Mouse (Mus musculus): ENCODE data around the gene Tsc1. TPM values are rescaled to one million over a fixed set of nuclear protein-coding genes. Genes with fewer than 3 reads are reported as not detected.

Gene Tsc1
- polyA plus RNA-seq, 1 experiment from 2014 or later, result 16.7 TPM

- 2% methylated on average over 53 of the region's 53 CpGs for WGBS
Measured at GRCm38 (mm10) chr2:28699361-28700335, 58.6 kb downstream of the Tsc1 start, which contains the start of the genes Spaca9 and Ak8. TSS of gene Spaca9 (minus strand) at chr2:28699727. TSS of gene Ak8 (plus strand) at chr2:28700164.

GRCm38 (mm10) chr2:28701646-28702262 lies 60.7 kb downstream of the Tsc1 start:
- H3K9ac ChIP-seq, result no peak overlapping the region
- H3K27me3 ChIP-seq (replicated peaks), result peaks cover 13% of the 10 kb centered on the region; the same call in 1 of the 2 replicates
- no peak overlapping the region for H3K4me2 ChIP-seq
- 54% methylated on average over 8 of the region's 8 CpGs for WGBS
- H3K27ac ChIP-seq (ENCODE audit: poor library complexity, severe bottlenecking), result no peak overlapping the region
- peaks cover 10% of the 10 kb centered on the region for H3K4me1 ChIP-seq (replicated peaks)
- H3K4me3 ChIP-seq, result no peak overlapping the region
- ATAC-seq (ENCODE audit: insufficient number of reproducible peaks, low FRiP score), result peak; percentile 68
- H3K36me3 ChIP-seq, result no peaks in the 10 kb centered on the region
- H3K9me3 ChIP-seq (replicated peaks), result no peaks in the 10 kb centered on the region

More at GRCm38 (mm10) chr2:28699361-28700335, 58.6 kb downstream of the Tsc1 start, which contains the start of the genes Spaca9 and Ak8:
- Histone ChIP-seq H3K9me3 (replicated peaks) (no peaks in the 10 kb centered on the region), H3K27me3 (replicated peaks) (peaks cover 13% of the 10 kb centered on the region; the same call in 1 of the 2 replicates), H3K9ac (peak within 1 kb of the TSS; percentile 66), H3K27ac (ENCODE audit: poor library complexity, severe bottlenecking) (peak within 1 kb of the TSS; percentile 31; the same call in 1 of the 2 replicates), H3K4me2 (peak within 1 kb of the TSS; percentile 91), H3K4me1 (replicated peaks) (peaks cover 10% of the 10 kb centered on the region), H3K36me3 (no peaks in the 10 kb centered on the region), H3K4me3 (peak within 1 kb of the TSS; percentile 62)
- ATAC-seq (ENCODE audit: insufficient number of reproducible peaks, low FRiP score), result peak; percentile 87

DNA sequence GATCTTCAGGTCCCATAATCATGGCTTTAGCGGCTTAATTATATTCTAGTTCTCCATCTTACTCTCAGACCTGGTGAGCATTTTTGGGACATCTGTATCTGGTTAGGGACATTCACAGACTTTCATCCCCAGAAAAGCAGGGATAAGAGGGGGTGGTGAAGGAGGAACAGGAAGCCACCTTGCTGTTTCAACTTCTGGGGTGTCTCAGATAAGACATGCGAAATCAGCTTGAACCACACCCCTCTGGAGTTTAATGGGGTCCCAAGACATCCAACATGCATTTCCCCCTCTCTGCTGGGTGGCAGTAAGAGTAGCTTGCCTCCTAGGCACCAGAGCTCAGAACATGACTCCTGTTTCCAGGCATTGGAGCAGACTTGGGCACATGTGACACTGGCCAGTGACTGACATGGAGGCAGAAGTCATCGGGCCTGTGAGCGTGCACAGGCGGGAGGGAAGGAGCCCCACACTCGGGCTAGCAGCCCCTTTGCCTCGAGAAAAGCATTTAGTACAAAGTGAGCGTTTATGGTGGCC lies 65.1 kb downstream of the Tsc1 start:
- H3K9ac ChIP-seq, result no peak overlapping the region
- no peak overlapping the region for H3K27ac ChIP-seq (ENCODE audit: poor library complexity, severe bottlenecking)
- 70% methylated on average over 8 of the region's 8 CpGs for WGBS
- no peaks in the 10 kb centered on the region for H3K9me3 ChIP-seq (replicated peaks)
- H3K4me2 ChIP-seq, result no peak overlapping the region
- no peaks in the 10 kb centered on the region for H3K36me3 ChIP-seq
- no peaks in the 10 kb centered on the region for H3K4me1 ChIP-seq (replicated peaks)
- peaks cover 15% of the 10 kb centered on the region; the same call in 1 of the 2 replicates for H3K27me3 ChIP-seq (replicated peaks)
- no peak for ATAC-seq (ENCODE audit: insufficient number of reproducible peaks, low FRiP score)
- no peak overlapping the region for H3K4me3 ChIP-seq

DNA sequence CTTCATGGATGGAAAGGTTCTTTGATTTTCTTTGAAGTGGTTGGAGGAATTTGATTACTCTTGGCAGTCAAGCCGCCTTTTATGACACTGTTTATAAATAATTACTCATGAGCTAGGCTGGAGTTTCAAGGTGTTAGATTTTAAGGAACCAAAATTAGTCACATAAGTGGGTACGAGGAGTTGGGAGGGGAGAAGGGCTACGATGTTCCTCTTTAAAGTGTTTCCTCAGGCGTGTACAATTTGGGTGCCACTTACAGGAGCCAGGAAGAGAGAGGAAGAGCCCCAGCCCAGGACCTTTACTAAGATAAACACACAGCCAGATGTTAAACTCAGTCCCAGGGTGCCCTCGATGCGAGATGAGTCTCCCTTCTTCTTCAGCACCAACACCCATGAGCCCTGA lies 65.8 kb downstream of the Tsc1 start:
- ATAC-seq (ENCODE audit: insufficient number of reproducible peaks, low FRiP score), result no peak
- Histone ChIP-seq H3K9ac (no peak overlapping the region), H3K9me3 (replicated peaks) (no peaks in the 10 kb centered on the region), H3K4me2 (no peak overlapping the region), H3K36me3 (no peaks in the 10 kb centered on the region), H3K27me3 (replicated peaks) (peaks cover 12% of the 10 kb centered on the region; the same call in 1 of the 2 replicates), H3K27ac (ENCODE audit: poor library complexity, severe bottlenecking) (no peak overlapping the region), H3K4me3 (no peak overlapping the region), H3K4me1 (replicated peaks) (no peaks in the 10 kb centered on the region)
- WGBS, result 64% methylated on average over 6 of the region's 6 CpGs

GRCm38 (mm10) chr2:28713036-28713435 lies 72.0 kb downstream of the Tsc1 start:
- Histone ChIP-seq H3K4me3 (no peak overlapping the region), H3K27me3 (replicated peaks) (0 out of 2 replicates have a peak, but pooled peaks cover 11% of the 10 kb centered on the region), H3K27ac (ENCODE audit: poor library complexity, severe bottlenecking) (no peak overlapping the region), H3K36me3 (no peaks in the 10 kb centered on the region), H3K4me1 (replicated peaks) (peaks cover 3% of the 10 kb centered on the region), H3K9ac (no peak overlapping the region), H3K4me2 (no peak overlapping the region), H3K9me3 (replicated peaks) (no peaks in the 10 kb centered on the region)
- no peak for ATAC-seq (ENCODE audit: insufficient number of reproducible peaks, low FRiP score)
- WGBS, result 80% methylated on average over 8 of the region's 8 CpGs

DNA sequence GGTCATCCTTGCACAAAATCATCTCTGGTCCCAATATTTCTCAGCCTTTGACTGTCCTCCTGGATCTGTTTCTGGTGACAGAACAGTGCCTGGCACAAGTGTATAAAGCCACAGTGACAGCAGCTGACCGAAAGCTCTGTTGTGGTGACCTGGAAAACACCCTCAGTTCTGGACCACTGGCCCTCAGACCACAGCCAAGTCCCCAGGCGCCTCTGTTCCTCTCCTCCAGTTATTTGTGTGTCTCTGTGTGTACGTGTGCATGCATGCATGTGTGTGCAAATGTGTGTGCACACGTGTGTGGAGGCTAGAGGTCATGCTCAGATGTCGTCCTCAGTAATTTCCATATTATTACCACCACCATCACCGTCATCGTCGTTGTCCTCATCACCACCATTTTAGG lies 81.4 kb downstream of the Tsc1 start:
- Histone ChIP-seq H3K4me2 (no peak overlapping the region), H3K9me3 (replicated peaks) (no peaks in the 10 kb centered on the region), H3K4me3 (no peak overlapping the region), H3K4me1 (replicated peaks) (0 out of 2 replicates have a peak, but pooled peaks cover 5% of the 10 kb centered on the region), H3K27ac (ENCODE audit: poor library complexity, severe bottlenecking) (no peak overlapping the region), H3K36me3 (no peaks in the 10 kb centered on the region), H3K9ac (no peak overlapping the region), H3K27me3 (replicated peaks) (peaks cover 12% of the 10 kb centered on the region; the same call in 1 of the 2 replicates)
- 86% methylated on average over 8 of the region's 8 CpGs for WGBS
- ATAC-seq (ENCODE audit: insufficient number of reproducible peaks, low FRiP score), result no peak

DNA sequence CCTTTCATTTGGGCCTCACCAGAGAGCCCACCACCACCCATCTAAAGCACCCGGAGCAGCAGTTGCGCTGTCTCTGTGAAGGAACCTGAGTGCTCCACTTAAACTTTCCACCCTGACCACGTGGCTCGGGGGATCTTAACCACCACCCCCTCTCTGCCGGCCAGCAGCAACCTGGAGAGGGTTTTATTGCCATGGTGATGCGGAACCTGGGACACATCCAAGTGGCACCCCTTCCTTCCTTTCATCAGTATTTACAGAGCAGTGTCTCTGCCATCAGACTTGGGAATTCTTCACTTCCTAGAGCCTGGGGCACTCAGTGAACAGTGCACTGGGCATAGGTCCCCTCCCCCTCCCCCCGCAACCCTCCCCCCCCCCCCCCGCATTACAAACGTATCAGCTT lies 82.9 kb downstream of the Tsc1 start:
- no peak overlapping the region for H3K27ac ChIP-seq (ENCODE audit: poor library complexity, severe bottlenecking)
- no peaks in the 10 kb centered on the region for H3K36me3 ChIP-seq
- H3K4me1 ChIP-seq (replicated peaks), result peaks cover 9% of the 10 kb centered on the region; the same call in 1 of the 2 replicates
- H3K9me3 ChIP-seq (replicated peaks), result no peaks in the 10 kb centered on the region
- H3K9ac ChIP-seq, result no peak overlapping the region
- WGBS, result 53% methylated on average over 9 of the region's 9 CpGs
- peaks cover 22% of the 10 kb centered on the region; the same call in 1 of the 2 replicates for H3K27me3 ChIP-seq (replicated peaks)
- no peak for ATAC-seq (ENCODE audit: insufficient number of reproducible peaks, low FRiP score)
- no peak overlapping the region for H3K4me3 ChIP-seq
- no peak overlapping the region for H3K4me2 ChIP-seq

DNA sequence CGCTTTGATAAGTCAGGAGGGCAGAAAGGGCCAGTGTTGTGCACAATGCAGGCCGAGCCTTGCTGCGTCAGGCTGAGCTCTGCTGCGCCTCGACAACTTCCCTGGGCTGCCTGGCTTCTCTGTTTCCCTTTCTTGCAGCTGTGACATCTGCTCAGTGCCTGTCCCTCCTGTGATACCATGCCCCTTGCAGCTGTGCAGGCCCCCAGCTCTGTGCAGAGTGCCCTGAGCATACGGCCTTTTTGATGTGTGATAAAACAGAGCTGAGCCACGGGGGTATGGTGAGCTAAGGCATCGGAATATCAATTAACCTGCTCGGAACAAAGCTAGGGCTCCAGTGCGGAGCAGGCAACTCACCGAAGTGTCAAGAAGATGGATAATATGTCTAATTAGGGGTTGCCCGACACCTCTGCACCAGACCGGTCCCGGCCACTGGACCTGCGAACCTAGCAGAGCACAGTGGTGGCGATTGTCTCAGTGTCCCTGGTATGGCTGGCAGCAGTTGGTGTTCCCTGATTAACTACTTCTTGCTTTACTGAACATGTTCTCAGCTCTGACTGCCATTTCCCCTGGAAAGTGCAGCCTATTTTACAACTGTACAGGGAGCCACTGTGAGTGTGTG lies 86.9 kb downstream of the Tsc1 start:
- H3K4me3 ChIP-seq, result no peak overlapping the region
- no peaks in the 10 kb centered on the region for H3K36me3 ChIP-seq
- no peak overlapping the region for H3K9ac ChIP-seq
- peaks cover 9% of the 10 kb centered on the region; the same call in 1 of the 2 replicates for H3K4me1 ChIP-seq (replicated peaks)
- H3K27ac ChIP-seq (ENCODE audit: poor library complexity, severe bottlenecking), result no peak overlapping the region
- peaks cover 22% of the 10 kb centered on the region; the same call in 1 of the 2 replicates for H3K27me3 ChIP-seq (replicated peaks)
- H3K4me2 ChIP-seq, result no peak overlapping the region
- WGBS, result 36% methylated on average over 16 of the region's 16 CpGs
- H3K9me3 ChIP-seq (replicated peaks), result no peaks in the 10 kb centered on the region
- ATAC-seq (ENCODE audit: insufficient number of reproducible peaks, low FRiP score), result no peak

DNA sequence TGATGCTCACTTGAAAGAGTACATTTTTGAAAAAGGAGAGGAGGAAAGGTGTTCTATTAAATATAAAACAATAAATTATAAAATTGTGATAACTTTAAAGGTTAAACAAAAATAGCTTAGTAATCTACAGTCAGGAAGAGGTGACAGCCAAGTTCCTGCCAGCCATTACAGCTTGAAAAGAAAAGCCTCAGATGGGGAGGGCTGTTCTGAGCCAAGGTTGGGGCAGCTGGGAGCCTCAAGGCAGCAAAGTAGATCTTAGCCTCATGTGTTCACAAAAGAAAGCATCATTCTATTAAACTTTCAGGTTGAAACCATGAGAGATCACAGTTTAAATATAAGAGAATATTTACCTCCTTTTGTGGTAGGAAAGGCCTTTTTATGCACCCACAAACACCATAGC lies 89.6 kb downstream of the Tsc1 start:
- Histone ChIP-seq H3K9me3 (replicated peaks) (no peaks in the 10 kb centered on the region), H3K4me1 (replicated peaks) (peaks cover 4% of the 10 kb centered on the region; the same call in 1 of the 2 replicates), H3K27me3 (replicated peaks) (peaks cover 24% of the 10 kb centered on the region; the same call in 1 of the 2 replicates), H3K27ac (ENCODE audit: poor library complexity, severe bottlenecking) (no peak overlapping the region), H3K9ac (no peak overlapping the region), H3K4me3 (no peak overlapping the region), H3K4me2 (no peak overlapping the region), H3K36me3 (no peaks in the 10 kb centered on the region)
- ATAC-seq (ENCODE audit: insufficient number of reproducible peaks, low FRiP score), result no peak

DNA sequence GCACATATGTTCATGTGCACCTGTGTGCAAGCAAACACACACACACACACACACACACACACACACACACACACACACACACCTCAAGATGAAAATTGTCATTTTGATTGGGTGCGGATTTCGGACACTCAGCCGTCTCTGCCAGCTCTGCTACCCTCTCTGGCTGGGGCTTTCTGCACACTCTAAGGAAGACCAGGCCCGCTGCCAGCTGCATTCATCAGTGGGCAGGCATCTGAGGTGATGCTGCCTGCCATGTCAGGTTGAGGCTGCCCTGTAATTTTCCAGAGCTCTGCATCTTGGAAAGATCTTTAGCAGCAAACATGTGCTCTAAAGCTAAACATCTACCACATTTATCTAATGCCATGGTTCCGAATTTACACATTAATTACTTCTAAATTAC lies 96.1 kb downstream of the Tsc1 start:
- H3K36me3 ChIP-seq, result no peaks in the 10 kb centered on the region
- H3K9me3 ChIP-seq (replicated peaks), result no peaks in the 10 kb centered on the region
- H3K9ac ChIP-seq, result no peak overlapping the region
- H3K4me3 ChIP-seq, result no peak overlapping the region
- peaks cover 37% of the 10 kb centered on the region for H3K27me3 ChIP-seq (replicated peaks)
- no peak overlapping the region for H3K4me2 ChIP-seq
- no peak overlapping the region for H3K27ac ChIP-seq (ENCODE audit: poor library complexity, severe bottlenecking)
- no peaks in the 10 kb centered on the region for H3K4me1 ChIP-seq (replicated peaks)
- ATAC-seq (ENCODE audit: insufficient number of reproducible peaks, low FRiP score), result no peak
- 86% methylated on average over 5 of the region's 5 CpGs for WGBS

All from heart, embryonic 12.5 days (tissue).